Mouse (Mus musculus) inflammation-experienced regulatory T-cells, adult 6 months (primary cell): ENCODE results near the gene Nat8. TPM values are rescaled to one million over a fixed set of nuclear protein-coding genes. Genes with fewer than 3 reads are reported as not detected.
"Not testable (repeated sequence)": the region's sequence is repeated elsewhere in the genome, so short reads cannot be mapped to it uniquely, and the experiment has no call there.

ENCODE experiments used
- ATAC-seq: one replicate; pipeline ENCODE4 v1.8.0; 2017
- polyA plus RNA-seq, 3 experiments: library from polyadenylated mRNA; unstranded; fragments of 100-300 nt; shearing (Covaris generic); gene quantifications; one replicate each; pipeline ENCODE4 v1.2.1; 2017

The Nat8 gene
- polyA plus RNA-seq, 3 experiments from 2014 or later: not detected

DNA sequence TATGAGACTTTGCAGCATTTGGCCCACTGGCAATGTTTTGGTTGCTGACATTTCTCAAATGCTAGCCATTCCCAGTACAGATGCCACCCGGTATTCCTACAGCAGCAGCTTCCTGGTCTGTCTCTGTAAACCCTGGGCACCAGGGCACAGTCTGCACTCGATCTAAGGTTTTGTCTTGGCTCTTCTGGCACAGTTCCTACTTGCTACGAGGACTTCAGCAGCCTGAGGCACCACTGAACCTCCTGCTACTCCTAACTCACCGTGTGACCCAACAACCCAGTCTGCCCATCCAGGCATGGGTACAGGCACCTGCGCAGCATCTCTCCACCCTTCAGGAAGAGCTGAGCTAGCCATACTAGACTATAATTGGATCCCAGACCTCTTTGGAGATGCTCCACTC is 4.2 kb upstream of the Nat8 start:
- not testable (repeated sequence) for ATAC-seq

DNA sequence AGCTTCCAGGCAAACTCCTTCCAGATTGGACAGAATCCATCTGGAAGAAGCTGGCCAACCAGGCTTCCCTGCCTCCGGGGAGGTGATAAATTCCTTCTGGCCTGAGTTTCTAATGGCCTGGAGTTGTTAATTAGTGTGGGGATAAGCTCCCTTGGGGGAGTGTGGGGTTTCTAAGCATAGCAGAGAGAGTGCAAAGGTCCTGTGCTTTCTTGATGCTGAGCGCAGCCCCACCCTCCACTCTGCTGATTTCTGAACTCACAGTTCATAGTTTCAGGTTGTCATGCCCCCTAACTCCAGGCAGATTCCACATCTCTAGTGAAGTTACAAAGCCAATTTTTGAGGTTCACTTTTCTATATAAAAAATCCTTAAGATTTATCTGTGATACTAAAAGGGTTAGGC is 3.2 kb upstream of the Nat8 start:
- ATAC-seq: not testable (repeated sequence)

DNA sequence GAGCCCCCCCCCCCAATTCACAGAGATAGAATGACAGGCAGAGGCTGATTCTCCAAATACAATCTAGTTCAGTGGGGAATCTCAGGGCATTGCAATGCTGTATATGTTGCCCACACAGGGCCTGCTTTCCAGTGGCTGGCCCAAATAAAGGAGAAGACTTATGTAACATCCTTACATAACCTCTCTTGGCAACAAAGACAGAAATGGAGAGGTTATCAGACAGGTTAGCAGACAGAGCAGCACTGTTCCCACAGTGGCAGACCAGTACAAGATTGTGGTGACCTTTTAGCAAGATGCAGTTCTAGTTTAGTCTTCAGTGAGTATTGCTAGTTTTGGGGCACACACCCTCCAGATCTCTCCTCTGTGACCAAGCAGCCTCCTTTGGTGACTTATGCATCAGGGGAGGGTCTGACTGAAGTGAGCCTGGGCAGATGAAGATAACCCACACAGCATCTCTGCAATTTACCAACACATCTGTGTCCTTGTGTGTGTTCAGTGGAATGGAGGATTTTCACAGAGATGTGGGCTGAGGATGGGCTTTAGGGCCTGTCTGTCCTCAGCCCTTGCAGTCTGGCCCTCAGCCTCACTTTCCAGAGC is 2.7 kb upstream of the Nat8 start:
- not testable (repeated sequence) for ATAC-seq

DNA sequence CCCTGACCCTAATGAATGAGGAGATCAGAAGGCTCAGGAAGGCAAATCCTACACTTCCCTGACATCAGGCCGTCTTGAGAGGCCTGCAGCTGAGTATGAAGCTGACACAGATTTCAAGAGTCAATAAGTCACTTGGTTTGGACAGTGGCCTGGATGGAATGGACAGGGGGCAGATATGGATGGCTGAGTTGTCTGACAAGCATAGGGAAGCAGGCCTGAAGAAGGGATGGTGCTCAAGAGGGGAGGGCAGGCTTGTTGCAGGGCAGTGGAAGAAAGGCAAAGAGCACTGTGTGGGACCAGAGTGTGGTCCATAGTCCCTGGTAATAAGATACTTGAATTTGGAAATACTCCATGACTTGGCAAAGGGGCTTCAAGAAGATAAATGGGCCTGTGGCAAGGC is 2.4 kb downstream of the Nat8 start:
- no peak for ATAC-seq

DNA sequence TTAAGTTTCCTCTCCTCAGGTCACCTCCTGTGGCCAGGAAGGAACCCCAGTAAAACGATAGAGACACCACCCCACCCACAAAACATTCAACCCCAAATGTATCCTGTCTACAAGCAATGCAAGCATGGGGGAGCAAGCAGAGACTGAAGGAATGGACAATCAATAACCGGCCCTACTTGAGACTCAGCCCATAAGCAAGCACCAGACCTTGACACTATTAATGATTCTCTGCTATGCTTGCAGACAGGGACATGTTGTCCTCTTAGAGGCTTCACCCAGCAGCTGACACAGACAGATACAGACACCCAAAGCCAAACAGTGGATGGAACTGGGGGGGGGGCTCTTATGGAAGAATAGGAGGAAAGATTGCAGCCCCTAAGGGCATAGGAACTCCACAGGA is 6.0 kb downstream of the Nat8 start:
- no peak for ATAC-seq

DNA sequence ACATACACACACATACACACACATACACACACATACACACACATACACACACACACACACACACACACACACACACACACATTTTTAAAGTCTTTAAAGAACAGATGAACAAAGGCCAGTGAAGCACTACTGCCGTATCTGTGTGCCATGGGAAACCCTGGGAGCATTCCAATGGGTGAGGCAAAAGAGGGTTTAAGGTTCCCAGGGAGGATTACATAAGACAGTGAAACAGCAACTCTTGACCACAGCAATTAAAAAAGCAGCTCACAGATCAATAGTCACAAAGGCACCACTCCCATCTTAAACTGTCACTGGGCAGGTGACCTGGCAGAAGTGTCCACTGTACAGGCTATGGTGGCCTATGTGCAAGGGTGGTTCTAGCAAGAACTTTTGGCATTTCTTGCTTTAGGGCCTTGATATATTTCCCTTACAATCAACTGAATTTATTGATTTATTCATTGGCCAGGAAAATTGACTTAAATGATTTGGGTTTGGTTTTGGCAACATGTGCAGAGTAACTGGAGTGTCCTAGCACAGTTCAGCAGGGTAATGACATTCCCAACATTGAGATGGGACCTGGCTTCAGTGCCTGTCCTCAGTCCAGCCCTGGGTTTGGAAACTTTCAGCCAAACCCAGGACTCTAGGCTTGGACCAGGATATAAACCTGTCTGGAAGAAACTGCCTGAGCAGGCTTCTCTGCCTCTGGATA is 8.3 kb downstream of the Nat8 start:
- no peak for ATAC-seq

DNA sequence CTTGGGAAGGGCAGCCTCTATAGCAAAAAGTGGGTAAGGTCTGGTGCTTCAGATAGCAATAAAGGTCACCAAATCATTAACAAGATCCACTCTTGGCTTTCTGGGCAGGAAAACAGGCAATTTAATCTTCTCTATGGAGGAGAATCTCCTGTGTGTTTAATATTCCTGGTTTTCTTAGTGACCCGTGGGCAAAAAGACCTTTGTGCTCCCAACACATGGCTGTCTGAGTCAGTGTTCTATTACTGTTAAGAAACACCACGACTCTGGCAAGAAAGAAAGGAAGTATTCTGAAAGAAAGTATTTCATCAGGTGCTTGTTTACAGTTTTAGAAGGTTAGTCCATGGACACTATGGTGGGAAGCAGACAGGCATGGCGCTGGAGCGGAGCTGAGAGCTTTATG is 9.6 kb downstream of the Nat8 start:
- ATAC-seq: no peak

DNA sequence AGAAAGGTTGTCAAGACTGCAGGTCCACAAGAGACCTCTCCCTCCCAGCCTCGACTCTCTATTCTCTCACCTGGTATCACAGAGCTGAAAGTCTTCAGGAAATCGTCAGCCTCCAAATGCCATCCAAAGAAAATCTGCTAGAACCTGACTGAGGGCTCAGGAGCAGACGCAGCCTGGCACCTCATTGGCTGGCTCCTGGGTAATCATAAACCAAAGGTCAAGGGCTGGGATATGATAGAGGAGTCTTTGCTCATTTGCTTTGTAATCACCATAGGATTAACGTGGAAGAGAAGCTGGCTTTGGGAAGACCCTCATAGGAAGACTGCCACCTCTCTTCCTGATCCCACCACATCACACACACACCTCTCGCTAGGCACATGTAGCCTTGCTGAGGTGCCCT is 11.0 kb downstream of the Nat8 start, which contains the start of the genes Nat8f6 and Nat8f5:
Nat8f6 (minus strand) TSS at position 118 of the 400 bp plus-strand sequence.
Nat8f5 (minus strand) TSS at position 136 of the 400 bp plus-strand sequence.
- ATAC-seq: no peak

DNA sequence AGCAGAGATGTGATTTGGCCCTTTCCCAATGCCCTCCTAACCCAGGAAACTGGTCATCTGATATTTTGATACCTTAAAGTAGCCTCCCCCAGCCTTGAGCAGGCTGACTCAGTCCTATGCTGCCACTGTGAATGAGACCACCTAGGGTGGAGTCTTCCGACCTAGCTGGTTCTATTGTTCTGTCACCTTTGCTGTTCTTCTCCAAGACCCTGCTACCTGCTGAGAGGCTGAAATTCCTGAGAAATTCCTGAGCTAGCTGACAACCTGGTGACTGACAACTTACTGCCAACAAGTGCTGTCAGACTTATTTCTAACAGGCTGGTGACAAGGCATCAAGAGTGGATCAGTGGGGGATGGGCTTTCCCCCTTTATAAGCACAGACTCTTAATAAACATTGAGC is 13.5 kb downstream of the Nat8 start:
- ATAC-seq: no peak

DNA sequence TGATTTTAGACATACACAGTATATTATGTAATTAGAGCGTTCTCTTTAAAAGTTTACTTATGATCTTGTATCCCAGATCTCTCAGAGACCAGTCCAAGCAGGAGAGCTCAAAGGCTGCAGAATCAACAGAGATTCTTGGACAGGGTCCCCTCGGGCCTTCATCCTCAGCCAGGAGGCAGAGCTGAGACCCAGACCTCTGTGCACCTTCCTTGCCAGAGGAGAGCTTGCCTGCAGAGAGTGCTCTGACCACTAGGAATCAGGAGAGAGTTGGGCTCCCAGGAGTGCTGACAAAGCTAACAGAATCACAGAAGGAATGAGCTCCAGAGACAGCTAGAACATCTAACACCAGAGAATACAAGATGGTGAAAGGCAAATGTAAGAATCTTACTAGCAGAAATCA is 18.5 kb downstream of the Nat8 start:
- no peak for ATAC-seq

DNA sequence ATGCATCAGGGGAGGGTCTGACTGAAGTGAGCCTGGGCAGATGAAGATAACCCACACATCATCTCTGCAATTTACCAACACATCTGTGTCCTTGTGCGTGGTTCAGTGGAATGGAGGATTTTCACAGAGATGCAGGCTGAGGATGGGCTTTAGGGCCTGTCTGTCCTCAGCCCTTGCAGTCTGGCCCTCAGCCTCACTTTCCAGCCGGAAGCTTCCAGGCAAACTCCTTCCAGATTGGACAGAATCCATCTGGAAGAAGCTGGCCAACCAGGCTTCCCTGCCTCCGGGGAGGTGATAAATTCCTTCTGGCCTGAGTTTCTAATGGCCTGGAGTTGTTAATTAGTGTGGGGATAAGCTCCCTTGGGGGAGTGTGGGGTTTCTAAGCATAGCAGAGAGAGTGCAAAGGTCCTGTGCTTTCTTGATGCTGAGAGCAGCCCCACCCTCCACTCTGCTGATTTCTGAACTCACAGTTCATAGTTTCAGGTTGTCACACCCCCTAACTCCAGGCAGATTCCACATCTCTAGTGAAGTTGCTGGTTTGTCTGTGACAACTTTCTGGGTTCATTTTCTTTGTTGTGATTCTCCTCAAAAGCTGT is 20.8 kb downstream of the Nat8 start:
- ATAC-seq: not testable (repeated sequence)

DNA sequence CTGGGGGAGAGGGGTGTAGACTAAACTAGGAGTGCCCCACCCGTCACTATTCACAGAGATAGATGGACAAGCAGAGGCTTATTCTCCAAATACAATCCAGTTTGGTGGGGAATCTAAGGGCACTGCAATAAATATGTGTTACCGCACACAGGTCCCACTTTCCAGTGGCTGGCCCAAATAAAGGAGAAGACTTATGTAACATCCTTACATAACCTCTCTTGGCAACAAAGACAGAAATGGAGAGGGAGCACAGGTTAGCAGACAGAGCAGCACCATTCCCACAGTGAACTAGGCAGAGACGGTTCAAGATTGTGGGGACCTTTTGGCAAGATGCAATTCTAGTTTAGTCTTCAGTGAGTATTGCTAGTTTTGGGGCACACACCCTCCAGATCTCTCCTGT is 21.4 kb downstream of the Nat8 start:
- ATAC-seq: not testable (repeated sequence)

DNA sequence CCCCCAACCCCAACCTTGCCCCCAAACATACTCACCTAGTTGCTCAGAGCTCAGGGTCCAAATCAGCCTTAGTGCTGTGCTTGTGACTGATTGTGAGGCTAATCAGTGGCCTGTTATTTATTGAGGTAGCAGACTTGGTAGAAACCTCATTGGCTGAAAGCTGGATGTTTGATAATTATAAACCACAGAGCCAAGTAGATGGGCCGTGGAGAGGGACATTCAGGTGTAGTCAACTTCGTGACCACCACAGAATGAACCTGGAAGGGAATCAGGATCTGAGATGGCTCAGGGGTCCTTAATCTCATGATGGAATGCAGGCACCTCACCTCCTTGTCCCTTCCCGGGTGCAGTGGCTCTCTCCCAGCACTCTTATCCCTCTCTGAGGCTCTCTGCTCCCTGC is 22.1 kb downstream of the Nat8 start:
- ATAC-seq: not testable (repeated sequence)

DNA sequence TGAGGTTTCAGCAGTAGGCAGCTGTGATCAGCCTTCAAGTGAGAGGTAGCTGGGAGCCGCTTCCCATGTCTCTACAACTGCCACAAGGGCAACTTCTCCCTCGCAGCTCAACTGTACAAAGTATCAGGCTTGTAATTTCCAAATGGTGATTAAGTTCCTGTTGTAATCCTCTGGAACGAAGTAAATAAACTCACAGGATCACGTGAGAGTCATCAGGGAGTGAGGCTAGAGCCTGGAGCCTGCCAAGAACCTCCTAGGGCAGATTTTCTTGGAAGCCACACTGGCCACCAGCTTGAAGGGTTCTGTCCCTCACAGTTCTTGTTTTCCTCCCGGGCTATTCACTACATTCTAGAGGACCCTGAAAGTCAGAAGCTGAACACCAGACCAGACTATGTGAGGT is 28.7 kb downstream of the Nat8 start:
- not testable (repeated sequence) for ATAC-seq

Other genes starting within 250 kb of the Nat8 start
- gene Alms1, start 244.6 kb downstream of the Nat8 start, polyA plus RNA-seq: 1 to 10 TPM; 2.5 to 3.0 (median 2.5) TPM
- gene Nat8f7, start 118.9 kb downstream of the Nat8 start, polyA plus RNA-seq: not detected
- gene Nat8f3, start 66.3 kb downstream of the Nat8 start, polyA plus RNA-seq: under 1 TPM in 1 of 3 experiments, not detected in 2; 0.45 TPM
- gene Nat8f6, start 11.1 kb downstream of the Nat8 start, polyA plus RNA-seq: not detected
- gene Nat8f5, start 11.1 kb downstream of the Nat8 start, polyA plus RNA-seq: not detected
- gene Nat8f2, start 37.1 kb upstream of the Nat8 start, polyA plus RNA-seq: under 1 TPM in 1 of 3 experiments, not detected in 2; 0.40 TPM
- 1 to 10 TPM; 5.8 to 8.6 (median 6.7) TPM for gene Nat8f4, start 72.8 kb upstream of the Nat8 start, polyA plus RNA-seq
- 10 to 100 TPM; 40.0 to 61.3 (median 50.0) TPM for gene Tprkb, start 79.8 kb upstream of the Nat8 start, polyA plus RNA-seq
- gene Nat8f1, start 83.6 kb upstream of the Nat8 start, polyA plus RNA-seq: 10 to 100 TPM in 1 of 3 experiments, 1 to 10 TPM in 2; 6.1 to 10.5 (median 9.5) TPM
- gene Dusp11, start 129.6 kb upstream of the Nat8 start, polyA plus RNA-seq: 100 to 1,000 TPM; 177 to 212 (median 182) TPM
- gene Figla, start 184.1 kb upstream of the Nat8 start, polyA plus RNA-seq: not detected
- not detected for gene Add2, start 196.6 kb upstream of the Nat8 start, polyA plus RNA-seq